Mouse (Mus musculus) gastrocnemius, postnatal 36 days (tissue): ENCODE data around the gene Fbp1. TPM values are rescaled to one million over a fixed set of nuclear protein-coding genes. Genes with fewer than 3 reads are reported as not detected.
"Not testable (repeated sequence)": the region's sequence is repeated elsewhere in the genome, so short reads cannot be mapped to it uniquely, and the experiment has no call there.

Experiments
- DNase-seq, 2 experiments: peaks; one replicate each; pipeline ENCODE4 v3.0.0; 2022
- intact Hi-C: fragments of 180-260 bp; cut with DNase I; formaldehyde crosslinking; loops from one replicate; pipeline ENCODE4 v1.15.1; 2025
- total RNA-seq, 2 experiments: library from RNA; stranded (reverse); gene quantifications; 2 replicates each; pipeline ENCODE4 v1.2.3; 2021

Fbp1 gene
- total RNA-seq, 2 experiments from 2014 or later: not detected

DNA sequence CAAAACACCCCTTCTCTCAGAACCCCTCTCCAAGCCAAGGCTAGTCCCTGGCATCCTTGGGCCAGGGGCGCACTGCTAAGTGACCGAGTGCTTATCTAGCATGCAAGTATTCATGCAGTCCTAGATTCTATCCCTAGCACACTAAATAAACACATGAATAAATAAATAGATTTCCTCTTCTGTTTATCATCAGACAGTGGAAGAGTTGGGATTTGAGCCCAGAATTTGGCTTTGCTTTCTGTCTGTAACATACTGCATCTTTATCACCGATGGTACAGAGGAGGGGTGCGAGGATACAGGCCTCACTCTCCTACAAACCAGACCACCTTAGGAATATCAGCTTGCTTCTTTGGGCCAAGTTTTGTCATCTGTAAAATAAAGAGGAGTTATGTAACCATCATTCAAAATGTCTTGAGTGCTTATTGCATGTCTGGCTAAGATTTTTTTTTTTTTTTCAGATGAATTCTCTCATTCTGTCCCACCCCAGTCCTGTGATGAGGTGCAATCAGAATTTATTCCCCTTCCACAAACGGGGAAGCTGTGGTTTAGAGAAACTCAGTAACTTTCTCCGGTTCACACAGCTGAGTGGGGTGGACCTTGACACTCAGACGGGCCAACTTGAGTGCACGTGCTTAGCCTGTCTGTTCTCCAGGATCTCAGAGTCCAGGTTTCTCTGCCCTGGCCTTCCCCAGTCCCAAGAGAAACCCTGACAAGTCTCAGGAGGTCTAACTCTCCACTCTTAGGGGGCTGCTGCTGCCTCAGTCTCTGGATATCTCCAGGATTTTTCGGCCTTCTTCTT, 5.2 kb upstream of the Fbp1 start:
- intact Hi-C loops: no loop called here

DNA sequence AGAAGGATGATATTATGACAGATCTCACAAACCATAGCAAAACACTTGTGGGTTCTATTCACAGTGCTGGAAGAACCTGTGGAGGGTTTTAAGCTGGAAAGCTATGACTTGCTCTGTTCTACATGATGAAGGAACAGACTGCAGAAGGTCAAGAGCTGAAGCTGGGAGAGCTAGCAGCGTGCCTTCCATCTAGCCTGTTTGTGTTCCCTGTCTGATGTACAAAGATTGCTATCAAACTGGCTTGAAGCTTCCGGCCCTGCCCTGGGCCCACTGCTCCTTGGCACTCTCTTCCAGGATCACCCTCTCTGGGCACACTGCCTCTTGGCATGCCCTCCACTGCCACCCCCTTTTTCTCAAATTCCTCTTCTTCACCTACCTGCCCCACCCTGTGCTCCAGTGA, 1.2 kb upstream of the Fbp1 start:
- no peak for DNase-seq
- intact Hi-C loops: no loop called here

More for the DNA sequence above, 5.2 kb upstream of the Fbp1 start:
- no peak for DNase-seq

DNA sequence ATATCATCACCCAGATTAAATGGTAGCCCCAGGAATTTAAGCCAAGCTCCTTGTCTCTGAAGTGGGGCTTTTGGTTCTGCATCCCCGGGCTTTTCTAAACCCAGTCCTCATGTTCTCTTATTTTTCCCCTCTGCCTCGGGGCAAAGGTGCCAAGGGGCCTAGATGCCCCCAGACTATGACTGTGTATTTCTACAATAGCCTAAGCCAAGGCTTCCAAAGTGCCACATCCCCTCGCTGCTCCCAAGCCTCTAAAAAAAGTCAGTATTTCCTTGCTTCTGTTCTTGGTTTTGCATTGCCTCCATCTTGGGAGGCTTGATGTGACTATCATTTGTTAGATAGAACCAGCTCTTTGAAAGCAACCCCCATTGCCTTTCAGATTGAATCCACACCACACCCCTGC, 3.5 kb downstream of the Fbp1 start:
- no peak for DNase-seq
- intact Hi-C loops: no loop called here

DNA sequence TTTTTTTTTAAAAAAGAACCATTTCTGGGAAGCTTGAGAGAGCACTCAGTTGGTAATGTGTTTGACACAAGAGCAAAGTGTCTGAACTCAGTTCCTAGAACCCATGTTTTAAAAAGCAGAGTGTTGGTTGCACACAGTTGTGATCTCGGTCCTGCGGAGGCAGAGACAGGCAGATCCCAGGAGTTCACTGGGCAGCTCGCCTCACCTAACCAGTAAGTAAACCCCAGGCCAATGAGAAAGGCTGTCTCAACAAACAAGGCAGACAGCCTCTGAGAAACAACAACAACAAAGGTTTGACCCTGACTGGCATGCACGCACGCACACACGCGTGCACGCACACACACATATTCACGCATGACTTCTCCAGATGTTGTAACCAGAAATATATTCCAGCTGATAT, 4.2 kb downstream of the Fbp1 start:
- DNase-seq: no peak
- intact Hi-C loops: no loop called here

DNA sequence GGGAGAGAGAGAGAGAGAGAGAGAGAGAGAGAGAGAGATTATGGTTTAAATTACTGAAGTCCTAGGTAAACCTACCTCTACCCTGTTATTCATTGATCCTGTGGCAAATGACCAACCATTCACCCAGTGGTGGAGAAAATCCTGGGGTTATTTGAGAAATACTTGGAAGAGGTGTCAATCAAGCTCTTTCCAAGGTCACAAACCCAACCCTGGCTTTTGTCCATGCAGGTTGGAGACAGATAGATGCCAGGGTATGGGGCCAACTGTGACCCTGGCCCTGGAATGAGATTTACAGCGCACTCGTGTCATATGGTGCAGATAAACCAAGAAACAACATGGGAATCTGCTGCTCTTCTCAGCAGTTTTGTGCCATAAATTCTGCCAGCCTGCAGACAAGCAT, 4.6 kb downstream of the Fbp1 start:
- no peak for DNase-seq
- intact Hi-C loops: no loop called here

GRCm38 (mm10) chr13:62882856-62883255, 5.2 kb downstream of the Fbp1 start:
- DNase-seq: no peak
- intact Hi-C loops: no loop called here

DNA sequence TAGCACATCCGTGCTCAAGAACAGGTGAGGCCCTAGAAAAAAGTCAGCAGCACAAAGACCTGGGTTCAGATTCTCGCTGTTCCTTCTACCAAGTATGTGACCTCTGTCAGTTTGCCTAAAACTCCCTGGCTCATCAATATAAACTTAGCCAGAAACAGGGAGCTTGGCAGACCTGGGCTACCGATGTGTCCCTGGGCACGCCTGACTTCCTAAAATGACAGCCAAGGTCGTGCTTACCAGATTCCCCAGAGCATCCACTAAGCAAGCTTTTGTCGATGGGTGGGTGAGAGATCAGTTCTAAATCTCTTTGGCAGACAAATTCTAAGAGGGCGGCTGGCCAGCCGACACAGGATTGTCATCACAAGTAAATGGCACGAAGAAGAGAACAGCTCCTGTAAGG, 6.7 kb downstream of the Fbp1 start:
- intact Hi-C loops: no loop called here
- DNase-seq: no peak

- DNase-seq: no peak
- intact Hi-C loops: no loop called here
Observed at GRCm38 (mm10) chr13:62879831-62880615, 8.1 kb downstream of the Fbp1 start.

GRCm38 (mm10) chr13:62879411-62879810, 8.7 kb downstream of the Fbp1 start:
- DNase-seq: no peak
- intact Hi-C loops: no loop called here

DNA sequence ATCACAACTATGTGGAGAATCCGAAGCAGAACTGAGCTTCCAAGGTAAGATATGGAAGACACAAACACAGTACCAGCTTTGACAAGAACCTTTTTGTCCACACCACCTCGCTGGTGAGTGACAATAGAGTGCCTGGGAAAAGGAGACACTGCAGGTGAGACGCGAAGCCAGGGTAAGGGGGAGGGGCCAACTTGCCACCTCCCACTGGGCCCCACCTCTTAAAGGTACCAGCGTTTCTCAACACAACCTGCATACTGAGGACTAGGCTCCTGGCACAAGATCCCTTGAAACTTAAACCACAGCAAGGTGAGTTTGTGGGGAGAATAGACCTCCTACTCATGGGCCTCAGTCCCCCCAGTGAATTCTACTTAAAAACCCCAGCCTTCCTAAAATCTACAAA, 10.8 kb downstream of the Fbp1 start:
- no peak for DNase-seq

GRCm38 (mm10) chr13:62876111-62876510, 12.0 kb downstream of the Fbp1 start:
- no peak for DNase-seq

More for the DNA sequence above, 10.8 kb downstream of the Fbp1 start:
- intact Hi-C loops: no loop called here

DNA sequence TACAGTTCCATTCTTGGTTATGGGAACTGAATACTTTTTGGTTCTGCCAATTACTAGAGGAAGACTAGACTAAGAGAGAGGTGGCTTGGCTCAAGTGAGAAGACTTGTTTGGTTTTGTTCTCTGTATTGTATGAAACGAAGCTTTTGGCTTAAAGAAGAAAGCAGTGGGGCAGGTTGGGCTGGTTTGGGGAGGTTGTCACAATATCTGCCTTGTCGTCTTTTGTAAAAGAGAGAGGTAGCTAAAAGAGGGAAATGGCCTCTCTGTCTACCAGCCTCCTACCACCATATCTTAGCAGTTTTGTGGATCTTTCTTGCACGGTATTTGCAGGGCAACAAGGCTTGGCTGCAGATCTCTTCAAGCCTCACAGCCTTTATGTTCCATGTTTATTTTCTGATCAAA, 15.8 kb downstream of the Fbp1 start:
- intact Hi-C loops: no loop called here
- no peak for DNase-seq

More at GRCm38 (mm10) chr13:62876111-62876510, 12.0 kb downstream of the Fbp1 start:
- intact Hi-C loops: no loop called here

GRCm38 (mm10) chr13:62870605-62871004, 17.5 kb downstream of the Fbp1 start:
- intact Hi-C loops: no loop called here
- DNase-seq: no peak

DNA sequence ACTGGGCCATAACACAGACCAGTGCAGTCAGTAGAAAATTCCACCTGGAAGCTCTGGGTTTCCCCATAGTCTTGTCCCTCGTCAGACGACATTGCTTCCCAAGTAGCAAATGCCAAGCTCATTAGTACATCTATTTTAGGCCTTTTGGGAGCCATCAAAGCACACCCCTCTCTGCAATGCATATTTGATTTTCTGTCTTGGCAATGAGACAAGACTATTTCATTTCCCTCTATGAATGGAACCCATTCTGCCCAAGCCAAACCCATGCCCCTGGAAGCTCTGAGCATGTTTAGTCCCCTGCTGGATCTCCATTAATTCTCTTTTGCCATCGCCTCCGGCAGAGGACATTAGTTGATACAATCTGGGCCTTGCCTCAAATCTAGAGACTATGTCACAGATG, 21.3 kb downstream of the Fbp1 start:
- DNase-seq: no peak
- intact Hi-C loops: no loop called here

GRCm38 (mm10) chr13:62865651-62866315, 22.3 kb downstream of the Fbp1 start:
- no peak for DNase-seq
- intact Hi-C loops: no loop called here

DNA sequence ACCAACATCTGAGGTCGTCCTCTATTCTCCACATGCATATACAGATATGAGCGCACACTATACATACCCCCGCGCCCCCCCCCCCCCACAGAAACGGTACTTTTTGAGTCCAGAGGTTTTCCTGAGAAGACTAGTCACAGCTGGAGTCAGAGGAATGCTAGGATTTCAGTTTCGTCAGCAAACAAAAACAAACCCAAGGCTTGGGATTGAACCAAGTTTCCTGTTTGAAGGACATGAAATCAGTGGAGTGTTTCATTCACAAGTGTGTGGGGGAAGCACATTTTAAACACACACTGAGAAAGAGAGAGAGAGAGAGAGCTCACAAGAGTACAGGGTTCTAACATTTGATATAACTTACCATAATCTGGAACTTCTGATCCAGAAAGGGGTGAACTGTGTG, 24.3 kb downstream of the Fbp1 start:
- DNase-seq: no peak
- intact Hi-C loops: no loop called here

GRCm38 (mm10) chr13:62862875-62863274, 25.2 kb downstream of the Fbp1 start:
- DNase-seq: no peak
- intact Hi-C loops: no loop called here

GRCm38 (mm10) chr13:62860068-62860467, 28.0 kb downstream of the Fbp1 start:
- intact Hi-C loops: no loop called here
- no peak for DNase-seq

DNA sequence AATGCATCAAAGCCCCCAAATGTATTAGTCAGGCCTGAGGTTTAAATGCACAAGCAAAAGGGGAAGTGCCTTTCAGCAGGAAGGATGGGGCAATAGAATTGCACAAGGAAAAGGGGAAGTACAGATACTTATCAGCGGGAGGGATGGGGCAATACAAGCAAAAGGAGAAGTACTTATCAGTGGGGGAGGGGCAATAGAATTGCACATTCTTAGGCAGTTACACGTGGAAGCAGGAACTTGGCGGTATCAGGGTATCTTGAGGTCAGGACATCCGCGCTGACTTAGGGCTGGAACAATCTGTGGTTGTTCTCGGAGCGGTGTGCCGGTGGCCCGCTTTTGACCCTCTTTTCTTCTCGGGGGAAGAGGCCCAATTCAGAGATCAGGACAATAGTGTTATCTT, 28.8 kb downstream of the Fbp1 start:
- not testable (repeated sequence) for DNase-seq
- intact Hi-C loops: loop anchor here (5.0 kb wide), 1 partner anchor 392 kb away; the partner anchor contains the start of gene Gm49359

- intact Hi-C loops: loop anchor here (5.0 kb wide), 1 partner anchor 391 kb away; the partner anchor contains the start of gene Gm49359
- DNase-seq: peak; percentile 35 to 54
Observed at GRCm38 (mm10) chr13:62857941-62858915, 29.9 kb downstream of the Fbp1 start, which contains the start of gene Fbp2. TSS of gene Fbp2 (minus strand) at chr13:62858422.
